Mouse (Mus musculus) frontal cortex, postnatal 36 days (tissue): ENCODE measurements at regions not wholly inside any gene's neighbourhood (a gene's known extent, or its start where the extent isn't known, plus 50 kb on each side); places are given as distances from the start of the nearest gene placed in this dataset.

Experiments
- DNase-seq, 2 experiments: peaks; one replicate each; pipeline ENCODE4 v3.0.0; 2022; ENCODE audit warnings: low spot score in 2 of 2

DNA sequence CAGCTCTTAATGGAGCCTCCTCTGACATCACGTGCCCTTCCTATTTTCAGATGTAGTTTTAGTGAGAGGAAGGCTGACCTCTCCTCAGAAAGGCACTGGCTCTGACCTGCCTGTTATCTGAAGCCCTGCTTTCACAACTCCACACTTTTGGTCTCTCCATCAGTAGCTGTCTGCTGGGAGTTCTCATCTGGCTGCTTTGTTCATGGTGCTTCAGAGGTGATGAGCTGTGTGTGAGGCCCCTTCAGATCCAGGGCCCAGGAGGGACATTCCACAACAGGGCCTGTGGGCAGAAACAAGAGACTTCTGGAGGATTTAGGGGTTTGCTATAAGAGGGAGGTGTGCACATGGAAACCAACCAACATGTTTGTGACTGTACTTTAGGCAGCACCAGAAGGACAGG is 50.8 kb upstream of the Fhl2 start:
- DNase-seq: no peak

DNA sequence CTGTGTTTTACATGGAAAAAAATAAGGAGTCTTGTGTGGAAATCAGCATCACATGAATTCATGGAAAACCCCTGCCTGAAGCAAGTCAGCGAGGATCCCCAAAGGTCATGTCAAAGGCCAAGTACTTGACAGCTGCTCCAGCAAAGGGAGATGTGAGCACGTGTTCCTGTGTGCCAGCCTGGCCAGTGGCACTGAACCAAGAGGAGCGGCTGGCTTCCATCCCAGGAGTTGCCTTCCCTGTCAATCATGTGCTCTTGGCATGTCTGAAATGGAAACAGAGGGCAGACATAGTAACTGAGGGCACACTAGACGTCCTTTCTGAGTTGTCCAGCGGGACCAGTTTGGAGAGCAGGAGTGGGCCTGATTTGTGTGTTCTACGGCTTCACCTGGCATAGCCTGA is 53.5 kb upstream of the Fhl2 start:
- no peak for DNase-seq

DNA sequence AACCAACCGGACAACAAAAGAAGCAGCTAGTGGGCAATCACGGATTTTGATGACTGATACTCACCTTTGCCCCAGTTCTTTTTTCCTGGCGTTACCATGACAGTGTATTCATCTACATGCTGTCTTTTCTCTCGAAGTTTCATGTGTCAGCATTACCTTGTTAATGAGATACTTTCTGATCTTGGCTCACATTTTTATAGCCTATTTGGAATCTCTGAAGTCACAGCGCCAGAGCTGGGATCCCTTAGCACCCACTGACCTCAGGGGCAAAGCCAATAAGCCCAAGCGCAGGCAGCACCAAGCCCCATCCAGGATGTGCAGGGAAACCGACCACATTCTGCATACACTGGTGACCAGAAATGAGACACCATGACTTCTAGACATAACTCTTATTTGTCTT is 54.6 kb upstream of the Fhl2 start:
- no peak for DNase-seq

DNA sequence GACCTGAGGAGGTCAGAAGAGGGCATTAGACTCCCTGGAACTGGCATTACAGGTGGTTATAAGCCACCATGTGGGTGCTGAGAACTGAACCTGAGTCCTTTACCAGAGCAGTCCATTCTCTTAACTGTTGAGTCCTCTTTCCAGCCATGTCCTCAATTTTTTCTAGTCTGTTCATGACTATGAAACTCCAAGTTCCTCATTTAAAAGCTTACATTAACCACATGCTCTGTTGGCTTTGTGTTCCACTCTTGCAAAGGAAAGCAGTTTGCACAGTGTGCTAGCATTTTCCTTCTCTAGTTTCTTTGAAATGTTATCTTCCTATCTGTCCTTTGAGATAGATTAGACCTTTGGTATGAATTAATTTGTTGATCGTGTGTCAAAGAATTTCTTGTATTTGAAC is 57.3 kb upstream of the Fhl2 start:
- no peak for DNase-seq

DNA sequence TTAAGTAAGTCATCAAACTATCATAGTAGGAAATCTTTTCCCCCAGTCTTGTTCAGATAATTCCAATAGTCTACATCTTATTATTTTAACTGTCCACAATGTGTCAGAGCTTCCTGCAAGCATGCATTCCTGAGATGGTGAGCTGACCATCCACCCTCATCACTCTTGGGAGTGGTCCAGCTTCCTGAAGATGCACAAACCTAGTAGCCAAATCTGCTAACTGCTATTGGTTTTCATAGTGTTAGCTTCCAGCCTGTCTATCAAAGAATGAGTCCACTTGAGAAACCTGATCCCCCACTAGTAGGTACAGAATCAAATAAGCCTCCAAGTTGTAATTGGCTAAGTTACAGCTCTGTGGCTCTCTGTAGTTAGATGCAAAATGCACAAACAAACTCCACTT is 59.3 kb upstream of the Fhl2 start:
- no peak for DNase-seq

DNA sequence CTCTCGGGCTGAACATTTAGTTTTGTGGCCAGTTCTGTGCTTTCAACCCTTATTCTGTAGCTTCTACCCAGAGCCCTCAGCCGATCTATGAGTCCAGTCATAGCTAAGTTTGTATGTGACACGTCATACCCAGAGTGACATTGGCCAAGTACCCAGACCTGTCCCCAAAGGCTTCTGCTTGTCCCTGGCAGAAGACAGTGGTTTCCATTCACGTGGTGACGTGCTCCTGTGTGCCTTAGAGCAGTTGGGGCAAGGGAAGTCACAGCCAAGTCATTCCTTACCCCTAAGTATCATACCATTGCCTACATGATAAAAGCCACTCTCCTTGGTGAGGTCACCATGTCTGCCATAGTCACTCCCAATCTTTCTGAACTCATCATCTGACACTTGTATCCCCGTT is 61.1 kb upstream of the Fhl2 start:
- DNase-seq: no peak

DNA sequence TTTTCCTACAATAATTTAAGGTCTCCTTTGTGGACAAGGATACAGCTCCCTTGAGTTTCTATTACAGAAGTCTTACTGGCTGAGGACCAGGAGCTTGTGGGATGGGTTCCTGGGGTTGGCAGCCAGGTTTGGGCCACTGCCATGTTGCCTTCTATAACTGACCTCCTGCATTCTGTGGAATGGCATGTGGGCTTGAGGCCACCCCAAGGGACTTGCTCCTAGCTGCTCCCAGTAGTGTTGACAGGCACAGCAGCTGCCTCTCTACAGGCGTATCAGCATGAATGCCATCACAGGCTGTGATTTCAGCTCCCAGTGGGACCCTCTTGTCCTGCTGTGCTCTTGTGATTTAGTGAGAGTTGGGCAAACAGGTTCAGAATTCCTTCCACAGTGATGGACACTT is 63.1 kb upstream of the Fhl2 start:
- no peak for DNase-seq

DNA sequence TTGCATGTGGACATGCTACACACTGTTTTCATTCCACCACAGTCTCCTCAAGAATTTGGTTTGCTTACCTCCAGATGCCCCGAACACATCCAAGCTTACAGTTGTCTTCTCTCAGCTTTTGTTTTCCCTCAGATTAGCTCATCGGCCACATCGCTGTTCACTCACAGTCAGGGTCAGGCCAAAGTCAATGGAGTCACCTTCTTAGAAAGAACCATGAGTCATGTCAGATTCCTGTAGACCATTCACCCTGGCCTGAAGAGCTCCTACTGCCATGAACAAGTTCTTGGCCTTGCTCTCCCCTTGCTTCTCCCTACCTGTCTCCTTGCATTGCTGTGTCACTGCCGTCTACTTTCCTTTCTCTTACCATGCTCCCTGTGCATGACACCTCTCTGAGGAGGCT is 63.7 kb upstream of the Fhl2 start:
- DNase-seq: no peak

DNA sequence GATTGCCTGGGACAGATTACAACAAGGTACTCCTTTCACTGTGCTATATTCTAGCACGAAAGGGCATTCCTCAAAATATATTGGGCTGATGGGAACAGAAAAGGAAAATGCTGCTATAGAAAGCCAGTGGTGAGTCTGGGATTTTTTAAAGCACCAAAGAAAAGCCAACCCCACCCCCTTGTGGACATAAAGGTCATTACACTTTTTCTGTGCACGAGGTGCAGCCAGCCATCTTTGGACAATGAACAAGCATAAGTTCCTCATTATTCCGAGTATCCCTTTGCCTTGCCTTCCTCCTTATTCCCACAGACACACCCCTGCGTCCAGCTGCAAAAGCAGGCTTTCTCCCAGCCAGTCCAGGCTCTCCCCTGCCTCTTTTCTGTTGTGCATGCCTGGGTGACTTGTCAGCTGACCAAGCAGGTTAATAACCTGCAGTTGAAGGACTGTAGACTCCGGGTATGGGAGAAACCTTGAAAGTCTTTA is 67.7 kb upstream of the Fhl2 start:
- DNase-seq: peak; percentile 76 to 92

DNA sequence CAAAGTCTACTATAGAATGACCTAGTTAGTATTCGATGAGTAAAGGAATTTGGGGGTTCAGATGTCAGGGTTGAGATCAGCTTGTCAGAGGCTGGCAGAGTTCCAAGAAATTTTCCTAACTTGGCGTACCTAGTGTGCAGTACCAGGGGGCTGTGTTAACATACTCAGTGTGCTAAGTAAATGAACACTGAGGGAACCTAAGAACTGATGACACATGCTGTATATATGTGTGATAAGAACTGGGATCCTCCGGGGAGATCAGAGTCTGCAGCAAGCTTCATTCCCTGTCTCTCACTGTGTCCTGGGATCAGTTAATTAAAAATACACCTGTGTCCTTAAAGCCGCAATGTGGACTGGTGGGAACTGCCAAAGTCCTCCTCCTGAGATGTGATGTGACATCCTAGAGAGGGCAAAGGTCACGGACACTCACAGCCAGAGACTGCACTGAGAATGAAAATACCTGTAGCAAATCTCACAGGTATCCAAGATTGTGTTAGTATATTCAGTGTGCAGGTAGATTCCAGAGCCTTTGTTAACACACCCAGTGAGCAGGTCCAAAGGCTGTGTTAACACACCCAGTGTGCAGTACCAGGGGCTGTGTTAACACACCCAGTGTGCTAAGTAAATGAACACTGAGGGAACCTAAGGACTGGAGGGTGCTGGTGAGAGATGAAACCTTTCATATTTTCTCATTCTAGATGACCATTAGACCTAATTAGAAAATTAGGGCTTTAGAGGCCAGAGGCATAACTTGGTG is 69.1 kb upstream of the Fhl2 start:
- DNase-seq: no peak

DNA sequence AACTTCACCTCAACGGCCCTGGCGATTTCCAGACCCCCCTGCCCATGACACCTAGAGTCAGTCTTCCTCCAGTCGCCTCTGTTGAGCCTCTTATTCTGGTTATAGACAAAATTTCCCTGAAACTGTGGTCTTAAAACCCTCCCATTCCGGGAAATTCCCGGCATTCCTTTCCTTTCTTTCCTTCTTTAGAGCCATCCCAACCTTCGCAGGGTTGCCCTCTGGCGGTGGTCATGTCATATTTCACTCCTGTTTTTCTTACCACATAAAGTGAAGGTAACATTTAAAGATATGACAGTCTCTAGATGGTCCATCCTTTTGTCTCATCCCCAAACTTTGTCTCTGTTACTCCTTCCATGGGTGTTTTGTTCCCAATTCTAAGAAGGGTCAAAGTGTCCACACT is 72.9 kb upstream of the Fhl2 start:
- DNase-seq: no peak

DNA sequence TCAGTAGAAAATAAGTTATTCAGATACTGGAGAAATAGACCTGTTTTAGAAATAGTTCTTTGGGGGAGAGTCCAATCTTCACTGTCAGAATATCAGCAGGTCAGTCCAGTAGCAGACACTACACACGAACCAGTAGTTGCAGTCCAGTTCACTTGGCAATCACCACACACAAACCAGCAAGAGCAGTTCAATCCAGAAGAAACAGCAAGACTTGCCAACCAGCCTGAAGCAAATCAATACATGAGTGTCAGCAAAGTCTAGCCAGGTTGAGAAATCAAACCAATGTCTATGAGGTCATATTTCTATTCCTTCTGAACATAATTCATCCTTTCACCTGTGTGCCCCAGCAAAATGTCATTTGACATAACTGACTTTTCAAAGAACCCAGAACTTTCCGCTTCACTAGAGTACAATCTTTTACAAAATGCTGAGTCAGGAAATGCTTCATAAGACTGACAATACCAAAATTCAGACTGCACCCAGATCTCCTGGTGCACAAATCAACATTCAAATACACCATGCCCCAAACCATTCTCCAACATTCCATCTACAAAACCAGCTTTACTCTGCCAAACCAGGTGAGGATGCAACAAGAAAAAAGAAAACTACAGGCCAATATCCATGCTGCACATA is 76.6 kb upstream of the Fhl2 start:
- DNase-seq: no peak

DNA sequence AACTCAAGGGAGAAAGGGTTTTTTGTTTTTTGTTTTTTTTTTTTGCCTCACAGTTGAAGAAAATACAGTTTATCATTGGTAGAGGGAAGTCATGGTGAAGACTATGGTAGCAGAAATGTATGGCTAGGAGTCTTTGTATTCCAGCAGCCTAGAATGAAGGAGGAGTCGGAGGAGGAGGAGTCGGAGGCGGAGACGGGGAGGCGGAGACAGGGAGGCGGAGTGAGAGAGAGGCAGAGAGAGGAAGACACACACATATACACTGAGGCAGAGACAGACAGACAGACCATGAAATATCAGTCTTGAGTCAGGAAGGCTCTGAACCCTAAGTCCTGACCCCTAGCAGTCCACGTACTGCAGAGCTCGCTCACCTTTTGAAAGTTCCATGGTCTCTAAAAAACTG is 95.0 kb upstream of the Fhl2 start:
- DNase-seq: no peak

DNA sequence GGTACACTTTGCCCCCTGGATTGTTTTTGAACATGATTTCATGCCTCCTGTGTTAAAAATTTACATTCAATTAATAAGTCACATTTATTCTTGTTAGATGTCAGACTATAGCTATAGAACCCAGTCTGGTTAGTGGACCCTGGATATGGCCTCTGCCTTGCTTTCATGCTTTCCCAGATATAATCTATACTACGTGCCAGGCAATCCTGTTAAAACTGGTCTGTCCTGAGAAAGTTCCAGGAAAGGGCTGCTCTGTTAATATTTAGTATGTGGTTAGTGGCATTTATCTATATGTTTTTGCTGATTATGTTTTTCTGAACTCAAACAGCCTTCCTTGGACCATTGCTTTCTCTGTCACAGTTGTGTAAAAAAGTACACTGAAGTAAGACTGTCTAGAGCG is 95.8 kb upstream of the Fhl2 start:
- DNase-seq: no peak

DNA sequence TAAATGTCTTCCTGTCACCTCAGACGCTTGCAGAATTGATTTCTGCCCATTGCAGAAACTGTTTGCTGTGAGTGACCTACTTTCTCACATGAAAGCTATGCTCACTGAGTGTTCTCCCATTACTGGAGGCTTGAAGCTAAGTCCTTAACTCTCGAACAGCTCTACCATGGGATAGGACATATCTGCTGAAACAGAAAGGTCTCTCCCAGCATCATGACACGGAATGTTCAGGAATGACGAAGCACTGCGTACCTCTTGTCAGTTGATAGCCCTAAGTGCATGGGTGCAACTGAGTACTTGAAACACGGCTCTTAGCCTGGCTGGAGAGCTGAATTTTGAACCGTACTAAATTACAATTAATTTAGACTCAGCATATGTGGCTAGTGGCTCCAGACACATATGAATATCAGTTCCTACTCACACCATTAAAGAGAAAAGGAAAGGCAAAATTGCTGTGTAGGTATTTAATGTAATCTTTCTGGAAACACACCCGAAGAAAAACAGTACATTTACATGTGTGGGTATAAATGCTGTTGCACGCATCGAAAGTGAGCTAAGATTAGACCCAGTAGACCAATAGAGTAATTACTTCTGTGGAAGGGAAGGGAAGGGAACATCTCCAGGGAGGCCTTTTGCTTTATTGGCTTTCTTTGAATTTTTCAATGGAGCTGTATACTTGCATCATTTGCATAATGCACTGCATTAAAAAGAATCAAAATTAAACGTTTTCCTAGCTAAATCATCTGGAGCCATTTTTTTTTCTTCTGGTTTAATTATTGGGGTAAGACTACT is 97.6 kb upstream of the Fhl2 start:
- no peak for DNase-seq

DNA sequence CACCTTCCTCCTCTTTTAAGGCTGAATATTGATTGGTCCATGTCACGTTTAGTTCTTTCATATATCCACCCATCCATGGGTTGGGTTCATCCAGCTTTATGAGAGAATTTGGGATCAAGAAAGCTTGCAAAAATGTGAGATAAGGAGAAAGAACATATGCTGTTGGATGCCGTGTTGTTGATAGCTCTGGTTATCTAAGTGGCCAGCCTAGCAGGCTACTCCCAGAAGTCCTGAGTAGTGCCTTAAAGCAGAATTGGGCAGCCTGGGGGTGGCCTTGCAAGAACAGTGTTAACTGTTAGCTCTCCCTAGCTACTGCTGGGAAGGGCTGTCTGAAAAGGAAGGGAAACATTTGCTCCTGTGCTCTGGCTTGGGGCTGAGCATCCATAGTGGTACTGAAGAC is 100.8 kb upstream of the Fhl2 start:
- no peak for DNase-seq

DNA sequence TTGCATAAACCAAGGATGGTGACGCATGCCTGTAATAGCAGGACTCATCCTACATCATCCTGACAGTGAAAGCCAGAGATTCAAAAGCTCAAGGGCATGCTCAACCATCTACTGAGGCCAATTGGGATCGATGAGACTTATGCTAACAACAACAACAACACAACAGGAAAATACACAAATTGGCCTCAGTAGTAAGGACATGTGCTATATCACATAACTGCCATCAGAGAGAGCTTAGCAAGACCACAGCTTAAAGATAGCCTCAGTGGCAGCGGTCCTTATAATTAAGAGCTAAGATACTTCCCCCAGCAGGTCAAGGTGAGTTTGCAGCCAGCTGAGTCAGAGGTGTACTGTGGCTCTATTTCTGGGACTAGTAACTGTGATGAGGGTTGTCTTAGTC is 102.0 kb upstream of the Fhl2 start:
- DNase-seq: no peak

DNA sequence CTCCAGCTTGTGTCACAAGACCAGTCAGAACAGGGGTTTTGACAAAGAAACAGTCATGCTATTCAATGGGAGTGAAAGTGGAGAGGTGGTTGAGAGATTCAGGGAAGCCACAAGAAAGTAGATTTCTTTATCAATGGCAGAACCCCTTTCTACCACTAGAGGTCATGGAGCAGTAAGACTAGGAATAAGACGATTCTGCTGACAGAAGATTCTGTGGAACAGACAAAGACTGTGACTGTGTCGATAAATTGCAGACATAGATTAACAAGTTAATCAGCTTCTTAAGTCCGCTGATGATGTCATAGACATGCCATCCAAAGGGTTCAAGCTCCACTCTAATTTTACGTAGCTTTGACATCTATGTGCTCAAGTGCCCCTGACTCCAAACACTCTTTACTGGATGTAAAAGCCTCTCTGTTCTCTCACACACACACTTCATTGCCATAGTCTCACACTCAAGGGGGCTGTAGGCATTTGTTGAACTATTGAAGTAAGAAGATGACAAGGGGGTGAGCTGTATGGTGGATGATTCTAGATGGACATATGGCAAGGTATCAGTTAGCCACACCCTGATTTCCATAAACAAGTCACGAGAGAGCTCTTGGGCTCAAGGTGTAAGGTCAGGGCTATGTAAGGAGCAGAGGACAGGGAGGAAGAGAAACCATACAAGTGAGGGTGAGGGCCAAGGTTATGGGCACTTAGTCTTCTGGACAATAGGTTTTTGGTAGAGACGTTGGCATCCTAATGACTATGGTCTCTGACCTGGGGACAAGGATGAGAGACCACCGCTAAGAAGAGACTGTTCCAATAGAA is 102.9 kb upstream of the Fhl2 start:
- peak in 1 of 2 experiments; percentile 17 for DNase-seq

DNA sequence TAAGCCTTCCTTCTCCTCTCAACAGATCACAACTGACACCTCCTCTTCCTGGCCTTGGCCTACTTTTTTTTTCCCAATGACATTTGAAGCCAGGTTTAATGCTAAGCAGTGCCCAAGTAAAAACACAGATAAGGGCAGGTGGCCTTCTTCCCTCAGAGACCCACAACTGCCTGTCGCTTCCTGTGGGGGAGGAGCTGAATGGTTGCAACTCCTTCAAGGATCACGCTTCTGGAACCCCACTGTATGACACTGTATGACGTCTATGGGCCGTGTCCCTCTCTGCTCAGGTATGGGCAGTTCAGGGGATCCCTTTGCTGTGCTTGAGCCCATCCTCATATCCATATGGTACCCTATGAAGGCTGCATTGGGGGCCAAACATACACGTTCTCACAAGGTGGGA is 103.9 kb upstream of the Fhl2 start:
- no peak for DNase-seq

DNA sequence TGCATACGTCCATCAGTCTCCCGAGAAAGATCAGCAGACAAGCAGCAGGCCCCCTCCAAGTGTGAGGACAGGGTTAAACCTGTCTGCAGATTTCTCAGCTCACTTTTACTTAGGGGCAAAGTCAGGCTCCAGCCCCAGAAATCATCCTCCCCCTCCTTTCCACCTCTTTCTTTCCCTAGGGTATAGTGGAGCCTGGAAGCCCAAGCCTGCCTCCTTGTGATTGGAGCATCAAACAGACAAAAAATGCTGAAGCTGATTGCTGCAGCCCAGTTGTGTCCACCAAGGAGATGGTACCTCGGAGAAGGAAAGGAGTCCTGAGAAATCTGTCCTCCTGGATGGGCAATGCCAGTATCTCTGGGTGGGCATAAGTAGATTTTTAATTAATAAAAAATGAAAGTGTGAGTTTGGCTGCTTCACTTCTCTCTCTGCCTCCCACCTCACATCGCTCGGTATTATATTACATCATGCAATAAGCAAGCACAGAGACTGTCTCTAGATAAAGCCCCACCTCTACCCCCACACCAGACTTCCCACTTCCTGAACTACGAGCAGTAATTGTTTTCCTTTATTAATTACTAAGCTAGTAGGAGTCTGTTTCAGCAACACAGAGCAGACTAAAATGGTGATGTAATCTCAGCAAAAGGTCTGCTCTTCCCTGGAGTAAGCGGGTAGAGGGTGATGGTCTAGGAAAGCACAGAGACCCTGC is 105.2 kb upstream of the Fhl2 start:
- DNase-seq: no peak

DNA sequence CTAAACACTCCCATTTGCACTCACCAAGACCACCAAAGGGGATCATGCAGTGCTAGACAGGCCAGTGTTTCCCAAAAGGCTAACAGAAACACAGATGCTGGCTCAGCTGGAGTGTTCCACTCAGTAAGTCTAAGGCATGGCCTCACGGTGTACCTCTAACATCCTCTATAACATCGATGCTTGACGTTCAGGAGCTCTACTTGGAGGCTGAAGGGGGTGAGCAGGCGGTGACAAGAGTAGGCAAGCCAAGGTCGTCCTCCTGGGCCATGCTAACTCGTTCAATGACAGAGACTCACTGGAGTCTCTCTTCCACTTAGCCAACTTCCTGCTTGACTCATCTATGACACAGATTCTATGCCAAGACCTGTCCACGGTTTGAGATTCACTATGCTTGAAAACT is 105.9 kb upstream of the Fhl2 start:
- DNase-seq: no peak
